Mouse (Mus musculus): ENCODE measurements around the gene Alox5ap.
A peak's percentile ranks its signal among the peaks of the same experiment; 100 is the strongest.

Gene Alox5ap

DNA sequence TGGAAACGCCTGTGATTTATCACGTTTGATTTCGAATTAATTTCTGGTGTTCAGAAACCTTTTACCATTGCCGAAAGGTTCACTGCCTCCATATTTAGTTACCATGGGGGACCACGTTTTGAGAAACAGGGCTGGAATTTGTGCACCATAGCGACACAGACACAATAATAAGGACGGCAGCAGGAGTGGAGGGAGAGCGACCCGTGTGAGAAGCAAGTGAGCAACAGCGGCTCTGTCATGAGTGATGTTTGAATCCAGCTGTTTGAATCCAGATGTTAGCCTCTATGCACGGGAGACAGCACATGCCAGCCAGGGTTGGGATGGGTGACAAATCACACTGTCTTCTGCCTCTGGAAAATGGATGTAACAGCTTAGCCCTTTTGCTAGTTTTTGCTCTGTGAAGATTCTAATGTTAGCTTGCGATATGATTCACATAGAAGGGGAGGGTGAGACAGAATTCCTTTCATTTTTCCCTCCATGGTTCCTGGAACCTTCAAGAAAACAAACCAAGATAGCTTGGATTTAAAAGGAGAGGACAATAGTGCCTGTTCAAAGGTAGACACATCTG is 50.0 kb downstream of the Alox5ap start:
- DNase-seq (ENCODE audit: low spot score in 2 of 2): no peak

DNA sequence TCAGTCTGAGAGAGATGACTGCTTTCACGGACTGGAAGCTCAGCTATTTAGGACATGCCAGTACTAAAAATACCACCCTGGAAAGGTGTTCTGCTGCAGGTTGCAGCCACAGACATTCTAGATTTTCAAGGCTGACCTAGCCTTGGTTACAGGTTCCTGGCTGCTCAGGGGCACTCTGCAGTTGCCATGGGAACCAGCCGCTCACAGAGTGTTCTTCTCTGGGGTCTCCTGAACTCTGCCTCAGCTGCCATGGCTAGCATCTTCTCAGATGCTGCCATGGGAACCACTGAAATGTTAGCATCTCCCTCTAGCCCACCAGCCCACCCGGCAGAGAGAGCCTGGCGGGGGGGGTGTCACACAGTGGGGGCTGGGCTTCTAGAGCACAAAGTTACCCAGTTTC is 52.4 kb downstream of the Alox5ap start:
- DNase-seq (ENCODE audit: low spot score in 2 of 2): no peak

DNA sequence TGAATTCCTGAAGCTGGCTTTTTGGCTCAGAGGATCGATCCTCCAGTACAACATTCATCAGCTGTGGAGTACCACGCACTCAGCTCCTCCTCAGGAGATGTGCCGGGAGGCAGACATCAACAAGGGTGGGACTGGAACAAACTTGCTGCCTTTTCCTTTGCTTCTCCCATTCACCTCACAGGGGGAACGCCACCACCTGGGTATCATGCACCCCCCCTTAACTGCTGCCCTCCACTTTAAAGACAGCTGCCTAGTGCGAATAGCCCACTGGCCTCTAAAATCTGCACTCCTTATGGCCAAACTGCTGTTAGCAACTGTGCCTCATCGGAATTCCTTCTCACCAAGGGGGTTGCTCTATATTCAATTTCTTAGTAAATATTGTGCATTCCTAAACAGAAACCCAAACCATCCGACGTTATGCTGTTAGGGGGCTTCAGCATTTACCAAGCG is 55.3 kb downstream of the Alox5ap start:
- no peak for DNase-seq (ENCODE audit: low spot score in 2 of 2)

DNA sequence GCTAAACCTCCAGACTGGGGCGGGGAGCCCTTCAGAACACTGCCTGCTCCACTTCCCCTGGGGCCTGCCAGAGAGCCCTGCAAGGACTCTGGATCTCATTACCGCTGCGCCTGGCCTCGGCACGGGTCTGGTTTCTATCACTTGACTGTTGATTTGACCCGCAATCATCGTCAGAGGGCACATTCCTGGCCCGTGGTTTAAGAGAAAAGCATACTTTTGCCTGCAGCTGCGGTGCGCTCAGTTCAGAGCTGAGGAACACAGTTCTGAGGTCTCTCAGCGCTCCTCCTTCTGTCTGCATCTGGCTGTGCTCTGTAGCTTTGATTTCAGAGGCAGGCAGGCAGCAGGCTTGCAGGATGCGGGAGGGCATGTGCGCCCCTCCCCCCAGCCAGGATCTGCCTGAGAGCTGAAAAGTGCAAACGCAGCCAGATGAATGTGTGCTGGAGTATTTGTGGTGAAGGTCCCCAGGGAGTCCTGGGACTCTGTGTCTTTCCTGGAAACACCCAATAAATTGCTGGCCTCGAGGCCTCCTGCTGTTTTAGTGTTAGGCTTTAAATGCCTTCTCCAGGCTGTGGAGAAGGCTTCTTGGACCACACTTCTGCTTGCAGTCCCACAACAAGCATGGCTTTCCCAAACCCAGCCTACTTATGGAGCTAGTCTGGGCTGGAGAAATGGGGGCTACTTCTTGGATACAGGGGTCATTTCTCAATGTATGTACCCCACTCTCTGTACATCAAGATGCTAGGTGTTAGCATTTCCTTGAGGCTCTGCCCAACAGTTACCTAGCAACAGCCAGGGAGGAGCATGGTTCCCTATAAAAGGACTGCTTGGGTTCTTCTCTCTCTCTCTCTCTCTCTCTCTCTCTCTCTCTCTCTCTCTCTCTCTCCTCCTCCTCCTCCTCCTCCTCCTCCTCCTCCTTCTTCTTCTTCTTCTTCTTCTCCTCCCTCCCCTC is 56.2 kb downstream of the Alox5ap start:
- DNase-seq (ENCODE audit: low spot score in 2 of 2): no peak

DNA sequence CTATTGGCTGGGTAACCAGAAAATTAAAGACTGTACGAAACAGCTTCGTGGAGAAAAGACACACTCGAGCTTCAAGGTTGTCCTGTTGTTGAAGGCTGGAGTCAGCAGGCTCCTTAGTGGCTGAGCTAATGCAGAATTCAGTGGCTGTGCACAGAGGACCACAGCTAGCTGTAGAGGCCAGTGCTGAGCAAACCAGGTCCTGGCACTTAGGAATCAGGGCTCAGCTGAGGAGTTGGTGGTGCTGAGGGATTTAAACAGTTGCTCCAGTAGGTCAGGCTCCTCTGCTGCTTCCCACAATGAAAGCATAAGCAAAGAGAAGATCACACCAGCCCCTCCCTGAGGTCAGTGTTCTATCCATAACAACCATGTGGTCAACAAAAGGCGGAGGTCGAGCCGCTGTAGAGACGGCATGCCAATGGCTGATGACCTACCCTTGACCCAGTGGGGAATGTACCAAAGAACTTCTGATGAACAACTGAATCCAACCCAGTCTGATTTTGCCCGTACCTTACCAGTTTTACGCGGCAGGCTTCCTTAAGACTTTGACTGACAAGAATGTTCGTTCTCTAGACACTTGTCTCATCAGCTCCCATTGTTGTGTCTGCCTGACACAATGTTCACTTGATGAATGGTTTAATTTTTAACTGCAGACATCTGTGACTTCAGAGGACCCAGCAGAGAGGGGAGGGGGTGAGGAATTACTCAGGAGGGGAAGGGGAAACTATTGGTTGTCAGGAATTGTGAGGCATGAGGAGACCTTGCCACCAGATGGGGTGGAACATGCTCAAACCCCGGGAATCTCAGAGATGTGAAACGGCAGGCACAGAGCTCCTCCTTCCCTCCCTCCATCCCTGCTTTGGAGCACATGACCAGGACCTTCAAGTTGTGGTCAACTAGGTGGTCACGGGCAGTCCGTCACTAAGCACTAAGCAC is 57.6 kb downstream of the Alox5ap start:
- DNase-seq (ENCODE audit: low spot score in 2 of 2): no peak

DNA sequence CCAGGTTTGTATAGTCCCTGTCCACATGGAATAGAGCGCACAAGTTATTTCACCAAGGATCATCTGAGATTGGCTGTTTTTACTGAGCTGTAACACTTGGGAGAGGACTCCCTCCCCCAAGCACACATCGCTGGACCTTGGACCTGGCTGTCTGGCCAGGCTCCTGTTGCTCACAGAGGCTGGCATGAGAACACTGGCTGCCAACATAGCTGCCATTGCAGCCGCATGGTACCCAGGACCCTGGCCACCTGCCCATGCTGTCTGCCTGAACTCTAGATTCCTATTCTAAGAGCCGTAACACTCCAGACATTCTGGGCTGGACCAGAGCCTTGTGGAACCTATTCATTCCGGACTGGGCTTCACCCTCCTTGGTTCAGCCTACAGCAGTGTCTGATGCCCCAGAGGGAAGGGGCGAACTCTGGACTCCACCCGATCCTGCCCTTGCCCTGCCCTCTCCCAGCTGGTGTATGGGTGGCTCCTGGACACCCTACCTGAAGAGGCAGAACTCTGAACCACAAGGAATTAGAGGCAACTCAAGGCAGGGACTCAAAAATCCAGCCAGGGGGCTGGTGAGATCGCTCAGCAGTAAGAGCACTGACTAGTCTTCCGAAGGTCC is 58.5 kb downstream of the Alox5ap start:
- no peak for DNase-seq (ENCODE audit: low spot score in 2 of 2)

DNA sequence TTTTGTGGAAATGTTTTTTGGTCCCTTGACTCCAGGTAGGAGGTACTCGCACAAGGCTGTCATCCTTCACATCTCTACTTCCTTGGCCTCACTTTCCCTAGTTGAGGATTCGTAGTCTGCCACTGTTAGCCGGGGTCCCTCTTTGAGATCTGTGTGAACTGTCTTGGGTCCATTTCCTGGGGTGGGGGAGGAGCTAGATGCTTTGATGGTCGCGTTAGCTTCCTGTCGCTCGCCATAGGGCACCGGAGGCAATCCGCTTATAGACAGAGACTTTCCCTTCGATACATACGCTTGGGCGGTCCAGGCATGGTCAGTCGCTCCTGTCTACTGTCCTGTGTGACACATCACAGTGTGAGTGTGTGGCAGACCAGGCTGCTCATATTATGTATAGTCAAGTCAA is 60.2 kb downstream of the Alox5ap start:
- DNase-seq (ENCODE audit: low spot score in 2 of 2): no peak

DNA sequence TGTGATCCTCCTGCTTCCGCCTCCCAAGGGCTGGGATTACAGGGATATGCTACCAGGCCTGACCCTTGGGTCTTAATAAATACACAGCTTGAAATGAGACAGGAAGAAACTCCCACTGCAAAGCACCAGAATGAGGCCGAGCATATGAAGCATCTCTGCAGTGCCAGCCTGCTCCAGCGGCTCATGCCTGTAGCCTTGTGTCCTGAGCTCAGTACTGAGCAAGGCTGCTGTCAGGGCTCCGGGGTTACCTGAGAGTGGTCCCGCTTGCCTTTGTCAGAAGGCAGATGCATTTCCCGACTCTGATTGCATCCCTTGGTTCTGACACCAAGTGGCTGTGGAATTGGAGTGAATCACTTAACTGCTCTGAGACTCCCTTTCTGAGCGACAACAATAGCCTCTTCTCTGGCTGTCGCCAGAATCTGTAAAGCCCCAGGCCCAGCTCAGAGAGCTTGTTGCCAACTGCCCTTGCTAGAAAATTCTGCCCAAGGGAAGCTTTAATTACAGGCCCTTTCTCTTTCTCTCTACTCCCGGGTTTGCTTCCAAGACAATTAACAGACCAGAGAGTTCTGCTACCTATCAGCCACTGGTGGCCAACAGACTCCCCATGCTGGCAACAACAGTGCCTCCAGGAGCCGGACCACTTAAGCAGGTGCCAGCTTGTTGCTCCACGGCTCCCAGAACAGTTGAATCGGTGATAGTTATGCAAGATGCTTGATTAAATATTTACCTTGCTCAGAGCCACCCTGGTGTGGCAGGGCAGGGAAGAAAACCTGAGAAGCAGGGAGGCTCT is 64.7 kb downstream of the Alox5ap start:
- DNase-seq (ENCODE audit: low spot score in 2 of 2): no peak

DNA sequence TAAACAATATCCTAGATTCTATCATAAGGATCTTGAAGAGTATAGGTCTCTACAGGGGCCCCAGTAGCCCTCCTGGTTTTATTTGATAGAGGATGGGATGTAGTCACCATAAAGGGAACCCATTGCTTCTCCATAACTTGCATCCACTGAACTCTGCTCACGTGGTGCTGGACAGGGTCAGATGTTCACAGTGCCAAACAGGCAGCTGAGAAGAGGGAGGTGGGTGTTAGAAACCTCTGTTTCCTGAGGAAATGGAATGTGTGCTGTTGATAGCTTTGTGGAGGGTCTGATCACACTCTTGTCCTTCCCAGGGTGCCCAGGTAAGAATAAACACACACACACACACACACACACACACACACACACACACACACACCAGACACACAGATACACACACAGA is 66.0 kb downstream of the Alox5ap start:
- no peak for DNase-seq (ENCODE audit: low spot score in 2 of 2)

DNA sequence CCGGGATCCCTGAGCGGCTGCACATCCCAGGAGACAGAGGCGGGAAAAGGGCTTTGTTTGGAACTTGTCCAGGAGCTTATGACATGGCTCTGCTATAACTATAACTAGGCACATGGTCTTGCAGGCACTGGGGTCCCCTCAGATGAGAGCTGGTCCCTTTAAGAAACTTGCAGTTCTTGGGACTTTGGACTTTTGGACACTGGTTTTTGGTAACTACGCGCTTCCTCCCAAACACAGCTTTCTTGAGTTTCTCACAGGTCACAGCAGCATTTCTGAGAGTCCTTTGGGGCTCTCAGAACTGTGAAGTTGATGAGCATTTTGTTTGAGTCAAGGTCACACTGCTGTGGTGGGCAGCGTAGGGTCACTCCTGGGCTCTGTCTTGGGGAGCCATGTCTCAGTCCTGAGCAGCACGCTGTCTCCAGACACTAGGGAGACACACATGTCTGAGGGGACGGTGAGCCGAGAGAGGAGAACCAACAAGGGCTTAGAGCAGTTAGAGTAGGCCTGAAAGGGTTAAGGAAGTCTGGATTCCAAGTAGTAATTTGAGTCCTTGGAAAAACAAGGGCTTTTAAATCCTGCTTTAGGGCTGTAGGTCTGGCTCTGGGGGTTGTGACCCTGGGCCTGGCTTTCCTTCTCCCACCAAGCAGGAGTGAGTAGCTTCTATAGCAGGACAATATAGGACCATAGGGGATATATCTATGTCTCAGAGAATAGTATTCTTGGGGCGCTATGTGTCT is 67.0 kb downstream of the Alox5ap start:
- DNase-seq (ENCODE audit: low spot score in 2 of 2): no peak

DNA sequence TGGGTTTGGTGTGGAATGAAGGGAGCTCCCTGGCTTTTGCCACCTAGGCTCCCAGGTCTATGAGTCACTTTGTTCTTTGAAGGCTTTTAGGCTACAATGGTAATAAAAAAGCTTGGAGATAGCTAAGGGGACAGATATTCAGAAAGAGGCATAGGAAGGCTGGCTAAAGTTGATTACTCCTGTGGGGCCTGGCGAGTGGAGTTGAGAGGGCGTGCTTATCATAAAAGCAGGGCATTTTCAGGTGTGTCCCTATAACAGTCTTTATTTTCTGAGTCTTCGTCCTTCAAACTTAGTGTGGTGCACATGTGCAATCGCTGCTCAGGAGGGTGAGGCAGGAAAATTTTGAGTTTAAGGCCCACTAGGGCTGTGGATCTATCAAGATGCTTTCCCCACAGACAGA is 68.2 kb downstream of the Alox5ap start:
- no peak for DNase-seq (ENCODE audit: low spot score in 2 of 2)

DNA sequence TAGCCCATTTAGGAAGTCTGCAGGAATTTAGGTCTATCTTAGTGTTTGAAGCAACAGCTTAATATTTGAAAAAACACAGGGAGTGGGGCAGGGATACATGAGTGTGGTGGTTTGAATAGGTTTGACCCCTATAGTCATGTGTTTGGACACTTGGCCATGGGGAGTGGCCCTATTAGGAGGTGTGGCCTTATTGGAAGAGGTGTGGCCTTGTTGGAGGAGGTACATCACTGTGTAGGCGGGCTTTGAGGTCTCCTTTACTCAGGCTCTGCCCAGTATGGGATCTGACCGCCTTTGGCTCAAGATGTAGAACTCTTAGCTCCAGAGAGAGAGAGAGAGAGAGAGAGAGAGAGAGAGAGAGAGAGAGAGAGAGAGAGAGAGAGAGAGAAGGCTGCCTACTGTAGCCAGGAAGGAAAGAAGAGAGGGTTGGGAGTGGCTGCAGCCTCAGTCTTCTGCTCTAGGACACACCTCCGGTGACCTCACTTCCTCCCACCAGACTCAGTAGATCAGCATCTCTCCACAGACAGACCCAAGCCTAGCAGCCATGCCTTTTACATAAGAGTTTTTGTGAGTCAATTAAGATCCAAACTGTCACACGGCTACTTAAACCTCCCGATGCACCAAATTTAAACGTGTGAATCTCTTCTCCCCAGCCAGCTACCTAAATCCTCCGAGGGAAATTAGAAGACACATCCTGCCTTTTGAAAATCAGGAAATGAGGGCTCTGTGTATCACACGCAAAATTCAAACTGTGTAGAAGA is 69.6 kb downstream of the Alox5ap start:
- no peak for DNase-seq (ENCODE audit: low spot score in 2 of 2)

DNA sequence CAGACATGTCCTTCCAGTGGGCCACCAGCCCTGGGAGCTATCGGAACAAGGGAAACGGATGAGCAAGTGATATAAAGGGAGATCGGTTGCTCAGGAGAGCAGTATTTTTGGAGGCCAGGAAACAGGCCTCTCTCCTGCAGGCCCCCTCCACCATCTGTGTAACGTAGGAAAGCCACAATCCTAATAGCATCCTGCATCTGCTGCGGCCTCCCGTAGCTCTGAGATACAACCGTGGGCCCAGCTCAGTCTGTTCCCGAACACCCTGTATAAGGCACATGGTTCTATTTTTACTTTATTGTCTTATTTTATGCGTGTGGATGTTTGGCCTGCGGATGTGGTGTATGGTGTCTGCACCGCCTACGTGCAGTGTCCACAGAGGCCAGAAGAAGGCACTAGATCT is 70.4 kb downstream of the Alox5ap start:
- DNase-seq (ENCODE audit: low spot score in 2 of 2): no peak

DNA sequence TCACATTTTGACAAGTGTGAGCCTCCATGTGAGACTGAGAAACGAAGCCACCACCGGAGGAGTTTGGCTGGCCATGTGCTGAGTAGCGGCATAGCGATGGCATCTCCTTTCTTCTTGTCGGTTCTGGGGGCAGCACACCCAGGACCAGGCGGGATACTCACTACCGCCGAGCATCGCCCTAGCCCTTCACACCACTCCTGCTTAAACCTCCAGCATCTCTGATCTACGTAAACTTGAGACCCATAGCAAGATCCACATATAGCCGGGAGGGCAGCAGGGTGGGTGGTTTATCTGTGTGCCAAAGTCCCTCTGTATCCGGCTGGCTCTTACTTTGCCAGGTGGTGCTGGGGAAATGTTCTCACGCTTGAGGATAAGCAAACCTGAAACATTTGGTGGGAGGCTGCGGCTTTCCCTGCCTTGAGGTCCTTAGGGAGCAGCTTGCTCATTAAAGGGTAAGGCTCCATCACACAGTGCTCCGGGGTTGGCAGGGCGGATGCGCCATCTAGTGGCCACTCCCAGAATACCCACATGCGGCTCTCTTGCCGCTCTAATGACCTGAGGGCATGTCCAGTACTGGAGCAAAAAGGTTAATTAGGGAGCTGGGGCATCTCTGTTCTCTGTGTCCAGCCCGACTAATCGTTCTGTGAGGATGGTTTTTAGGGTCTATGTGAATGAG is 71.1 kb downstream of the Alox5ap start:
- DNase-seq (ENCODE audit: low spot score in 2 of 2): peak; percentile 58 to 72

DNA sequence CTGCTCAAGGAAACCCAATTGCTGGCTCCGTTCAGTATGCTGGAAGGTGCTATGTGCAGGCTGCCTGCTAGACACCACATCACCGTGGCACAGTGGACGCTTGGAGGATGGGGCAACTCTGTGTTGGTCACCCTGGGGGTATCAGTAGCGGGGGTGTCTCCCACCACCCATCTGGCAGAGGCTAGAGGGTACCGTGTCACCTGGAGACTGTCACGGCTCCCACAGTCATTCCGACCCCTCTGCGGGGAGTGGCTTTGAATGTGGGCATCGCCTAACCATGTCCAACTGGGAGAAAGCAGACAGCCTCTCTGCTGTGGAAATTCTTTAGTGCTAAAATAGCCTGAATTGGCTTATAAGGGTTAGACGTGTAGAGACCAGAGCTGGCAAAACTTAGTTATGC is 72.6 kb downstream of the Alox5ap start:
- DNase-seq (ENCODE audit: low spot score in 2 of 2): no peak

Measured in spleen, postnatal 14 days (tissue).